Mouse (Mus musculus): ENCODE results near the gene Gm9970.

DNA sequence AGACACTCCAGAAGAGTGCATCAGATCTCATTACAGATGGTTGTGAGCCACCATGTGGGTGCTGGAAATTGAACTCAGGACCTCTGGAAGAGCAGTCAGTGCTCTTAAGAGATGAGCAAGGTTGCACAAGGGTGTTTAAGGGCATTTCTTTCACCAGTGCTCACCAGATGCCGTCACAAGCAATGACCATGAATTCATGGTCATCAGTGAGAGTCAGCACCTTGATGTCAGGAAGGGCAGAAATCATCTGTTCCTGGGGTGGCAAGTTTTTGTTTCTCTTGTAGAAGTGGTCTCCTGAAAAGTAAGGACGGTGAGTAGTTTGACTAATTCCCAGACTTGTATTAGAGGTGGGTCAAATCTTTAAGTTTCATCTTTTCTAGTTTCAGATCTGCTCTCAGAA lies 37.2 kb downstream of the Gm9970 start:
- TF ChIP-seq CTCF (IDR thresholded peaks at IDR 0.05; ENCODE audit: control insufficient read depth, insufficient read depth, insufficient replicate concordance, low read depth, low read length) (no peak), POLR2A (IDR thresholded peaks at IDR 0.05; ENCODE audit: control insufficient read depth, low read depth, low read length) (no peak)
